Mouse (Mus musculus): Measurements from ENCODE around the gene Iqgap1. TPM values are rescaled to one million over a fixed set of nuclear protein-coding genes. Genes with fewer than 3 reads are reported as not detected.

Iqgap1 gene
- polyA plus RNA-seq (2012; rRNA removed; ENCODE audit: low replicate concordance) = 53.0 and 99.4 TPM in 2 replicates

DNA sequence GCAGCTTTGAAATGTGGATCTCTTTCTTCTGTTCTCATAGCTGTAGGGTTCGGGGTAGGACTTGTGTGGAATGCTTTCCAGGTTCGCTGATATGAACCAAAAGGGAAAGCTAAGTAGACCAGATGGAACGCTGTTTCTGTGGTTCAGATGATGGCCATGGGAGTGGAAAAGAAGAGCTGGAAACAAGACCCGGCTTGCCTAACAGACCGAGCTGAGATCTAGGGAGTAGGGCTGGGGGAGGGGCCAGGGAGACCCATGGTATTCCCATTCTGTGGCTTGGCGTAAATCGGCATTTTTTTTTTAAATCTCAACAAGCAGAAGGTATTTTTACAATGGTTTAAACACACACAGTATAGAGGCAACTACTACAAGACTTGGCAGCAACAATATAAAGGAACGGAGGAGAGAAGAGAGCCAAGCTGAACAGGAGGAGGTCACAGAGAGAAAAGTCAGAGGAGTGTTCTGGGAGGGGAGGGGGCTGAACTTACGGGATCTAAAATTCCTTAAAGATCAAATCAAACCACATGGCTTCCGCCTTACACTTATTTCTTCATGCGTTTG, at the start of gene Iqgap1:
TSS of gene Iqgap1 (minus strand) at position 132 of the 561 bp plus-strand sequence.

DNA sequence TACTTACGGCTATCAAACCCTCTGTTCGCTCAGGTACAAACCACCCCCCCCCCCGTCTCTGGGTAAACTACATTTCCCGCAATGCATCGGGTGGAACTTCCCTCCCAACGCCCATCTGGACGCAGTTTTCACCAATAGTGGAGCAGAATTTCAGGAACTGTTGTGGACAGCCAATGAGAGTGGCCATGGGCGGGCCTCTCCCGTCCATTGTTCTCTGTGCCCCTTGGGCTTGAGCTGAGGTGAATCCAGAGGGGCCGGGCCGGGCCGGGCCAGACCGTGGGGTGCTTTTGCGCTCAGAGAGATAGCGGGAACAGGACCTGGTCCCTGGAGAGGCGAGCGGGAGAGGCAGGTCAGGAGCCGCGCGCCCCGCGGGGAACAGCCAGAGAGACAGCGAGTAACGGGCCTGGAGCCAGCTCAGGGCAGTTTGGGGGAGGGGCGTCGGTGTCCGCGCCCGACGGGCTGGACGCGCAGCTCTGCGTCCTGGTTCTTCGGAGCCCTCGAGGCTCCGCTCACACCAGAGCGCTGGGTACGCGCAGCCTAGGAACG, 35.0 kb upstream of the Iqgap1 start, which contains the start of gene Zscan2:
TSS of gene Zscan2 (plus strand) at position 192 of the 546 bp plus-strand sequence.

DNA sequence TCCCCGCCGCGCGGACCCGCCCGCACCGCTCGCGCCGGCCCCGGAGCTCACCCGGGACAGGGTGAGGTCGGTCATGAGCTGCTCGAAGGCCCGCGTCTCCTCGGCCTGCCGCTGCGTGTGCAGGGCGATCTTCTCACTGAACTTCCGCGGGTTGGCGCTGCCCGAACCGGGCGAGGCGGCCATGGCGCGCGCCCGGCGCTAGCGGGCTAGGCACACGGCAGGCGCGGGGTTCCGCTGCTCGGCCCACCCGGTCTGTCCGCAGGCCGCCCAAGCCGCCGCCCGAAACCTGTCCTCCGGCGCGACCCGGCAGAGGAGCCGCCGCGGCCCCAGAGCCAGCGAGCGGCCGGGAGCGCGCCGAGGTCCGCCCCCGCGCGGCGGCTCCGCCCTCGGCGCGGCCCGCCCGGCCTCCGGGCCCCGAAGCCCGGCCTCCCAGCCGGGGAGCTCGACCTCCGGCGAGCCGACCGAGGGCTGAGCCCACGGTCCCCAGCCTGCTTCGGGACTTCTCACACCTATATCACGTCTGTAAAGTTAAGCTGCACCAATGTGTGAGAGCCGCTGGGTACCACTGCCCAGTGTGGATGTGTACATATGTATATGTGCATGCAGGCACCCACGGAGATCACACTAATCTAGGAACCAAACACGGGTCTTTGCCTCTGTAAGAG, 137.1 kb downstream of the Iqgap1 start, which contains the start of gene Crtc3:
TSS of gene Crtc3 (minus strand) at position 322 of the 665 bp plus-strand sequence.

Other genes with a start within 250 kb of the Iqgap1 start
- gene Crtc3, start 137.1 kb downstream of the Iqgap1 start, polyA plus RNA-seq (2012; rRNA removed; ENCODE audit: low replicate concordance) = 32.6 and 38.8 TPM in 2 replicates
- gene Zscan2, start 34.9 kb upstream of the Iqgap1 start, polyA plus RNA-seq (2012; rRNA removed; ENCODE audit: low replicate concordance) = 3.4 and 7.5 TPM in 2 replicates
- gene Wdr73, start 75.3 kb upstream of the Iqgap1 start, polyA plus RNA-seq (2012; rRNA removed; ENCODE audit: low replicate concordance) = 12.9 and 14.8 TPM in 2 replicates
- gene Nmb, start 79.1 kb upstream of the Iqgap1 start, polyA plus RNA-seq (2012; rRNA removed; ENCODE audit: low replicate concordance) = 4.2 and 7.2 TPM in 2 replicates
- gene Sec11a, start 121.8 kb upstream of the Iqgap1 start, polyA plus RNA-seq (2012; rRNA removed; ENCODE audit: low replicate concordance) = 34.2 and 62.4 TPM in 2 replicates
- 21.1 and 21.9 TPM in 2 replicates for gene Zfp592, start 167.7 kb upstream of the Iqgap1 start, polyA plus RNA-seq (2012; rRNA removed; ENCODE audit: low replicate concordance)
- gene Alpk3, start 231.6 kb upstream of the Iqgap1 start, polyA plus RNA-seq (2012; rRNA removed; ENCODE audit: low replicate concordance) = 0.10 and 5.3 TPM in 2 replicates